Mouse (Mus musculus) liver, embryonic 14.5 days (tissue): ENCODE measurements at regions not wholly inside any gene's neighbourhood (a gene's known extent, or its start where the extent isn't known, plus 50 kb on each side); places are given as distances from the start of the nearest gene placed in this dataset.

Experiments
- CTCF ChIP-seq: IDR thresholded peaks from 2 replicates; pipeline ENCODE4 v1.5.1; 2016; ENCODE audit warnings: antibody characterized with exemption, low read depth, control low read depth
- EP300 ChIP-seq: IDR thresholded peaks from 2 replicates; pipeline ENCODE4 v1.6.1; 2016; ENCODE audit warnings: antibody characterized with exemption, low read depth

DNA sequence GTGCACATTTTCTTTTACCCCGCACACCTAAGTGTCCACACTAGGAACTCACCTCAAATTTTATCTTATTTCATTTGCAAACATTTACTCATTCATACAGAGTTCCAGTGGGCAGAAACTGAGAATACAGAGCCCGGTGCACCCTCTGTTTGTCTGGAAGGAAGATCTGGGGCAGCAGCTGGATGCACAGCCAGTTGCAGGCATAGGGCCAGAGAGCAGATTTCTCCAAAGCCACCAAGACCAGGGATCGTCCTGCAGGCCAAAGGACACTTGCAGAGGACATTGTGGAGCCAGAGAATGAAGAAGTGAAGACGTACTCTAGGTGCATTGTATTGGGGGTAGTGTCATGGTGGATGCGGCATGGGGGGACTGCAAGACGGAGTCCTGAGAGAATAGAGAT lies 129.2 kb downstream of the Sec16b start:
- TF ChIP-seq CTCF (no peak), EP300 (no peak)
